Mouse (Mus musculus): ENCODE measurements at regions not wholly inside any gene's neighbourhood (a gene's known extent, or its start where the extent isn't known, plus 50 kb on each side); places are given as distances from the start of the nearest gene placed in this dataset.

- DNase-seq (ENCODE audit: low read depth, low spot score), result peak; percentile 18
These were observed 197.9 kb upstream of the Spock3 start for GRCm38 (mm10) chr8:62752725-62753430.

- DNase-seq (ENCODE audit: low read depth, low spot score), result no peak
These were observed 177.0 kb upstream of the Spock3 start for GRCm38 (mm10) chr8:62773766-62774165.

DNA sequence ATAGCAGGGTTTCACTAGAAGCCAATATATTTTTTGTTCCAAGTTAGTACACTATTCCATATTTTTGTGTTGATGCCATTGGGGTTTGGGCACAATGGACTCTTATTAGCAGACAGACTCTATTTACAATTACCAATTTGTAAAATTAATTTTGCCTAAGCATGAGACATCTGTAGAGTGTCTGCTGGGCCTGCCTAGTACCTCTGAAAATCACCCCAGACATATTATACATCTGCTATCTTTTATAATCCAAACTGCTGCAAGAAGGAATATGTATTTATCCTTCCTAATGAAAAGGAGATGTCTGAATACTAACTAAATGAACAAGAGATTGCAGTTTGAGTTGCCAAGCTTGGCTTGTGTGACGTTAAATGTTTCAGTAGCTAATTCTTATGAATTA, 146.3 kb upstream of the Spock3 start:
- no peak for DNase-seq (ENCODE audit: low read depth, low spot score)
